Mouse (Mus musculus) layer of hippocampus, postnatal 25 days (tissue): Measurements from ENCODE around the gene Tcf7l1. TPM values are rescaled to one million over a fixed set of nuclear protein-coding genes. Genes with fewer than 3 reads are reported as not detected.
A peak's percentile ranks its signal among the peaks of the same experiment; 100 is the strongest.

ENCODE experiments used
- DNase-seq, 2 experiments: peaks; one replicate each; pipeline ENCODE4 v3.0.0; 2022; ENCODE audit warnings: mixed read lengths in 2 of 2, low spot score in 1 of 2; ENCODE audit errors: extremely low spot score in 1 of 2
- total RNA-seq, 2 experiments: library from RNA; stranded (reverse); gene quantifications; 2 replicates each; pipeline ENCODE4 v1.2.3; 2021

Tcf7l1 gene
- total RNA-seq, 2 experiments from 2014 or later: 3.3 to 4.6 TPM

- DNase-seq: no peak
These were observed 112.0 kb downstream of the Tcf7l1 start for GRCm38 (mm10) chr6:72677079-72677478.

GRCm38 (mm10) chr6:72676376-72676775 lies 112.7 kb downstream of the Tcf7l1 start:
- no peak for DNase-seq

- no peak for DNase-seq
These were observed 115.3 kb downstream of the Tcf7l1 start for GRCm38 (mm10) chr6:72673751-72674150.

GRCm38 (mm10) chr6:72671129-72671528 lies 117.9 kb downstream of the Tcf7l1 start:
- DNase-seq: no peak

- DNase-seq: peak in 1 of 2 experiments; percentile 83
These were observed 122.0 kb downstream of the Tcf7l1 start for GRCm38 (mm10) chr6:72667021-72667420.

GRCm38 (mm10) chr6:72664290-72664689 lies 124.8 kb downstream of the Tcf7l1 start:
- DNase-seq: no peak

GRCm38 (mm10) chr6:72663000-72663399 lies 126.1 kb downstream of the Tcf7l1 start:
- DNase-seq: no peak

GRCm38 (mm10) chr6:72660391-72660720 lies 128.7 kb downstream of the Tcf7l1 start:
- no peak for DNase-seq

GRCm38 (mm10) chr6:72659717-72660390 lies 129.2 kb downstream of the Tcf7l1 start:
- no peak for DNase-seq

- DNase-seq: no peak
These were observed 131.0 kb downstream of the Tcf7l1 start for GRCm38 (mm10) chr6:72658006-72658405.

GRCm38 (mm10) chr6:72656053-72656442 lies 133.0 kb downstream of the Tcf7l1 start:
- DNase-seq: no peak

GRCm38 (mm10) chr6:72655309-72656052 lies 133.6 kb downstream of the Tcf7l1 start:
- DNase-seq: no peak

- no peak for DNase-seq
These were observed 134.7 kb downstream of the Tcf7l1 start for GRCm38 (mm10) chr6:72654355-72654754.

GRCm38 (mm10) chr6:72653419-72653818 lies 135.6 kb downstream of the Tcf7l1 start:
- no peak for DNase-seq

GRCm38 (mm10) chr6:72650338-72650851 lies 138.7 kb downstream of the Tcf7l1 start:
- DNase-seq: peak in 1 of 2 experiments; percentile 11

GRCm38 (mm10) chr6:72648002-72648595 lies 141.0 kb downstream of the Tcf7l1 start:
- no peak for DNase-seq

- peak; percentile 54 to 82 for DNase-seq
These were observed 141.7 kb downstream of the Tcf7l1 start for GRCm38 (mm10) chr6:72647383-72647820.

GRCm38 (mm10) chr6:72645364-72645763 lies 143.7 kb downstream of the Tcf7l1 start:
- no peak for DNase-seq

- no peak for DNase-seq
These were observed 144.5 kb downstream of the Tcf7l1 start for GRCm38 (mm10) chr6:72644576-72644975.

GRCm38 (mm10) chr6:72641218-72641954 lies 147.7 kb downstream of the Tcf7l1 start:
- DNase-seq: no peak

GRCm38 (mm10) chr6:72636940-72637339 lies 152.1 kb downstream of the Tcf7l1 start:
- no peak for DNase-seq
